Mouse (Mus musculus) right cerebral cortex, adult 18-20 months (tissue): ENCODE results near the gene Ccdc57.
"Not testable (repeated sequence)": the region's sequence is repeated elsewhere in the genome, so short reads cannot be mapped to it uniquely, and the experiment has no call there.

ENCODE experiments used
- DNase-seq: peaks from one replicate; pipeline ENCODE4 v3.0.0; 2022; ENCODE audit warnings: mixed read lengths

Gene Ccdc57

DNA sequence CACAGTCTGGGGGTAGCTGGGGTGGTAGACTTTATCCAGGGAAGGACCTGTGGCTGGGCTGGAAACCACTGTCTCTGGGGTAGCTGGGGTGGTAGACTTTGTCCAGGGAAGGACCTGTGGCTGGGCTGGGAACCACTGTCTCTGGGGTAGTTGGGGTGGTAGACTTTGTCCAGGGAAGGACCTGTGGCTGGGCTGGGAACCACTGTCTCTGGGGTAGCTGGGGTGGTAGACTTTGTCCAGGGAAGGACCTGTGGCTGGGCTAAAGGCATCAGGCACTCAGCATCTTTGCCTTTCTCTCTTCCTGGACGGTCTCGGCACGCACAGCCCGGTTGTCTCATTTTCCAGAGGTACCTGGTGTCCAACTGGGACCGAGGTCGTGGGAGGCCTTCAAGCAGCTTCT, 151.3 kb downstream of the Ccdc57 start:
- DNase-seq = not testable (repeated sequence)

DNA sequence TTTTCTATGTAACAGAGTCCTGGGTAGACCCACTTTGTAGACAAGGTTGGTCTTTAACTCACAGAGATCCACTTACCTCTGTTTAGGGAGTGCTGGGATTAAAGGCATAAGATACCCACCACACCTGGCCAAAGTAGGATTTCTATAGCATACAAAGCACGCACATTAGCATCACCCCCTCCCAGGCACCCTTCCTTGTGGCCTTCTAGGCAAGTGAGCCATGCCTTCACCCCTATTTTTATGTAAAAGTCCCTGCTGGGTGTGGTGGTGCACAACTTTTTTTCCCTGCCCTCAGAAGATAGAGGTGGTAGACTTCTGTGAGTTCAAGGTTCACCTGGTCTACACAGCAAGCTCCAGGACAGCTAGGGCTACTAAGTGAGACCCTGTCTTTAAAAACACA, 152.8 kb downstream of the Ccdc57 start:
- no peak for DNase-seq

DNA sequence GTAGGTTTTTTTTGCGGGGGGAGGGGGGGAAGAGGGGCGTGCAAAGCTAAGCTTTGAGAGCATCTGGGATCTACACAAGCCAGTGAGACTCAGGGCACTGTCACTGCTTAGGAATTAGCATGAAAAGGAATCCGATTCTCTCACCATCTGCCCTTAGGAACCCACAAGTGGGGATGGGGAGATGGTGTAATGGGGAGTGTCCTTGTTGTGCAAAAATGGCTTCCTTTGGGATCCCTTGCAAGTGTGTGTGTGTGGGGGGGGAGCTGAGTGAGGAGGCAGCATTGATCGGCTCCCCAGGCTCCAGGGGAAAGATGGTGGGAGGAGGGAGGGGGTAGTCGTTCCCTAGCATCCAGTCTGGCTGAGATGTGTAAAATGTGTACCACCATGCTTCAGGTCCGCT, 155.5 kb downstream of the Ccdc57 start:
- no peak for DNase-seq
